Mouse (Mus musculus): ENCODE measurements at regions not wholly inside any gene's neighbourhood (a gene's known extent, or its start where the extent isn't known, plus 50 kb on each side); places are given as distances from the start of the nearest gene placed in this dataset.
"Not testable (repeated sequence)": the region's sequence is repeated elsewhere in the genome, so short reads cannot be mapped to it uniquely, and the experiment has no call there.

DNA sequence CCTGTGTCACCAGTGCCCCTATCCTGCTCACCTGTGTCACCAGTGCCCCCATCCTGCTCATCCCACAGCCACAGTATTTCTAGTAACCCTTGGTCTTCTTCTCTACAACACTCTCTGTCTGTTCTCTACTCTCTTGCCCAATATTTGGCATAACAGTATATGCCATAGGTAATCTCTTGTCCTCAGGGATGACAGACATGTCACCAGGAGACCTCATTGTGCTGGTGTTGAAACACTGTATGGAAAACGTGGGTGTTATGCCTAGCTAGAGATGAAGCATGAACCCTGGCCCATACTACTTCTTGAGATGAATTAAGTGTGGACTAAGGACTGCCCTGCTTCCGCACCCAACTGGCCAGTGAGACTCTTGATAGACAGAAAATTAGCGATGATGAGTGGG is 241.4 kb downstream of the Bcl11a start:
- no peaks in the 10 kb centered on the region for H3K27me3 ChIP-seq
- ATAC-seq (ENCODE audit: low read depth) (no peak), DNase-seq (no peak)
- H3K4me2 ChIP-seq: no peak overlapping the region
- no peak overlapping the region for H3K27ac ChIP-seq
- H3K9ac ChIP-seq: no peak overlapping the region
- no peaks in the 10 kb centered on the region for H3K9me3 ChIP-seq (replicated peaks)
- 73% methylated on average over 3 of the region's 3 CpGs for WGBS (ENCODE audit: insufficient replicate concordance)
- H3K36me3 ChIP-seq: no peaks in the 10 kb centered on the region
- no peaks in the 10 kb centered on the region for H3K4me1 ChIP-seq (replicated peaks)
- no peak overlapping the region for H3K4me3 ChIP-seq (replicated peaks)

DNA sequence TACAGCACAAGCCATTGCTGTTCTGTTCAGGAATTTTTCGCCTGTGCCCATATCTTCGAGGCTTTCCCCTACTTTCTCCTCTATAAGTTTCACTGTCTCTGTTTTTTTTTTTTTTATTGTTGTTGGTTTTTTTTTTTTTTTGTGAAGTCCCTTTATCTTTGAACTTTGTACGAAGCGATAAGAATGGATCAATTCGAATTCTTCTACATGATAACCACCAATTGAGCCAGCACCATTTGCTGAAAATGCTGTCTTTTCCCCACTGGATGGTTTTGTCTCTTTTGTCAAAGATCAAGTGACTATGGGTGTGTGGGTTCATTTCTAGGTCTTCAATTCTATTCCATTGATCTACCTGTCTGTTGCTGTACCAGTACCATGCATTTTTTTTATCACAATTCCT is 244.6 kb downstream of the Bcl11a start:
- not testable (repeated sequence) for H3K9ac ChIP-seq; H3K4me1 ChIP-seq (replicated peaks); H3K4me2 ChIP-seq; H3K4me3 ChIP-seq (replicated peaks); DNase-seq; H3K9me3 ChIP-seq (replicated peaks); H3K36me3 ChIP-seq; H3K27ac ChIP-seq; ATAC-seq (ENCODE audit: low read depth); H3K27me3 ChIP-seq
- 60% methylated on average over 5 of the region's 5 CpGs for WGBS (ENCODE audit: insufficient replicate concordance)

DNA sequence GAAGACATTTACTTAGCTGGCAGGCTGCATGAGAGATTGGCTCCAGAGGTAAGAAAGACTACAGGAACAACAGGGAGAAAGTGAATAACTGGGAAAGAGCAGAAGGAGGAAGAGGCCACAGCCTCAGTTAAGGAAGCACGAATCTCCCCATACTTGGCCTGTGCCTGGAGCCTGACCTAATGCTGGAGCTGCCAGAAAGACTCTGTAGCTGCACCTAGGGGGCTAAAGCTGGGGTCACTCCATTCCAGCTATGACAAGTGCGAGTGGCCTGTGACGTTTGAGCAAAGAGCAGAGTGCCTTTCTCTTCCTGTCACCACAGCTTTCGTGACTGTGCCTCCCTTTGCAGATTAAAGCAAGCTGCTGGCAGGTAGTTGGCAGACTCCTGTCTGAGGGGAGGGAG is 250.6 kb downstream of the Bcl11a start:
- Histone ChIP-seq H3K27me3 (no peaks in the 10 kb centered on the region), H3K36me3 (no peaks in the 10 kb centered on the region), H3K27ac (no peak overlapping the region), H3K4me3 (replicated peaks) (no peak overlapping the region), H3K9me3 (replicated peaks) (no peaks in the 10 kb centered on the region), H3K4me1 (replicated peaks) (no peaks in the 10 kb centered on the region), H3K4me2 (no peak overlapping the region), H3K9ac (no peak overlapping the region)
- no peak for DNase-seq
- ATAC-seq (ENCODE audit: low read depth): no peak
- 35% methylated on average over 4 of the region's 4 CpGs for WGBS (ENCODE audit: insufficient replicate concordance)

DNA sequence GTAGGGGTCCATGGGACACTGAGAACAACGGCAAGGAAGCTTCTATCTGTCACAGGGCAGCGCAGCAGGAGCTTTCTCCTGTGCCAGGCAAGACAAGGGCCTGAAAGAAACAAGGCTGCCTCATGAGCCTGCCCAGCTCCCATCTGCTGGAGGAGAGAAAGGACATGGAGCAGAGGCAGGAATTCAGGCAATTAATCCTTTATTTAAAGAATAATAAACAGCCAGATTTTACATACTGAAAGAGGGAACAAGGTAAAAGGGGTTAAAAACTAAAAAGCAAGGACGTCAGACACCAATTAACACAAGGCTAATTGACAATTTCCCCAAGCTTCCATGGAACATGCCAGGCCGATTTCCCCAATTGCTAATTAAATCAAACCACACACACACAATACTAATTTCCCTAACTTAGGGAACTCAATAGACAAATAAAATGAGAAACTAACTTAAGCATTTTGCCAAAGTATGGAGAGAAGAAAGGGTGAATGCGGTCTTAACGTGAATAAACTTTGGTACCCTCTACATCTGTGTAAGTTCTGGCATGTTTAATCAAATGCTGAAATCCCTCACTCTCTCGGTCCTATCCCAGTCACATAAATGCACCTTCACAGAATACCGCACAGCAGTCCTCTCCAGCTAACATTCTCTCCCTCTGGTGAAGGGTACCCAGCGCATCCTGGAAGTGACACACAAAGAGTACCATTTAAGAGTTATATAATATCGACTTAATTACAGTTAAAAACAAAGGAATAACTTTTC is 252.7 kb downstream of the Bcl11a start:
- ATAC-seq (ENCODE audit: low read depth) (no peak), DNase-seq (no peak)
- no peak overlapping the region for H3K9ac ChIP-seq
- H3K4me2 ChIP-seq: no peak overlapping the region
- H3K9me3 ChIP-seq (replicated peaks): no peaks in the 10 kb centered on the region
- WGBS (ENCODE audit: insufficient replicate concordance): 73% methylated on average over 10 of the region's 10 CpGs
- no peak overlapping the region for H3K27ac ChIP-seq
- H3K4me3 ChIP-seq (replicated peaks): no peak overlapping the region
- no peaks in the 10 kb centered on the region for H3K36me3 ChIP-seq
- H3K27me3 ChIP-seq: no peaks in the 10 kb centered on the region
- H3K4me1 ChIP-seq (replicated peaks): no peaks in the 10 kb centered on the region

DNA sequence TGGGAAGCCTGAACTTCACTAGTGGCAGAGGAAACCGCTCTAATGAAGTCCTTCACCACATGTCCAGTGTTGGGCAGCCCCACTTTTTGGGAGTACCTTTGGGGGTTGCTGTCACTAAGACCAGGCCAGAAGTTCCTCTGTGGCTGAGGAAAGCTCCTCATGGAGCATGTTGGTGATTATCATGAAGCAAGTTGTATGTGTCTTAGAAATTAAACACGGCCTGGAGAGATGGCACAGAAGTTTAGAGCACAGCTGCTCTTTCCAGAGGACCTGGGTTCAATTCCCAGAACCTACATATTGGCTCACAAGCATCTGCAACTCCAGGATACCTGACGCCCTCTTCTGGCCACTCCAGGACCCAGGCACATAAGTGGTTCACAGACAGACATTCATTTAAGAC is 254.4 kb downstream of the Bcl11a start:
- Histone ChIP-seq H3K4me2 (no peak overlapping the region), H3K9ac (no peak overlapping the region), H3K9me3 (replicated peaks) (no peaks in the 10 kb centered on the region), H3K4me3 (replicated peaks) (no peak overlapping the region), H3K4me1 (replicated peaks) (no peaks in the 10 kb centered on the region), H3K27me3 (no peaks in the 10 kb centered on the region), H3K27ac (no peak overlapping the region), H3K36me3 (no peaks in the 10 kb centered on the region)
- DNase-seq: no peak
- ATAC-seq (ENCODE audit: low read depth): no peak
- 63% methylated on average over 3 of the region's 3 CpGs for WGBS (ENCODE audit: insufficient replicate concordance)

DNA sequence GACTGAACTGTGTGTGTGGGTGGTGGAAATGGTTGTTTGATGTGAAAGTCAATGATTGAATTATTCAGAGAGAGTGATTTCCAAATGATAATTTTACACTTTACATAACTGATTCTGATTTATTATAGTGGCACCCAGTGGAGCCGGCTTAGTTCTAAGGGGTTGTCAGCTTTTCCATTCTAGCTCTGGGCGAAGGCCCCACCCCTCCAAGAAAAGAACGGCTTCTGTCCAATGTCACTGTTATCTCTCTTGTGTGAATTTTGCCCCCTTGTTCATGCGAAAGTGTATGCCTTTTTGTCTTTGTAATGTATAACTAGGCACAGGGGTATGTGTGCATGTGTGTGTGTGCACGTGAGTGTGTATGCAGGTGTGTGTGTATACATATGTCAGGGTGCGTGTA is 255.3 kb downstream of the Bcl11a start:
- Histone ChIP-seq H3K36me3 (no peaks in the 10 kb centered on the region), H3K4me1 (replicated peaks) (no peaks in the 10 kb centered on the region), H3K27ac (no peak overlapping the region), H3K9ac (no peak overlapping the region), H3K4me2 (no peak overlapping the region), H3K27me3 (no peaks in the 10 kb centered on the region), H3K9me3 (replicated peaks) (no peaks in the 10 kb centered on the region), H3K4me3 (replicated peaks) (no peak overlapping the region)
- WGBS (ENCODE audit: insufficient replicate concordance): 71% methylated on average over 6 of the region's 6 CpGs
- ATAC-seq (ENCODE audit: low read depth) (no peak), DNase-seq (no peak)

DNA sequence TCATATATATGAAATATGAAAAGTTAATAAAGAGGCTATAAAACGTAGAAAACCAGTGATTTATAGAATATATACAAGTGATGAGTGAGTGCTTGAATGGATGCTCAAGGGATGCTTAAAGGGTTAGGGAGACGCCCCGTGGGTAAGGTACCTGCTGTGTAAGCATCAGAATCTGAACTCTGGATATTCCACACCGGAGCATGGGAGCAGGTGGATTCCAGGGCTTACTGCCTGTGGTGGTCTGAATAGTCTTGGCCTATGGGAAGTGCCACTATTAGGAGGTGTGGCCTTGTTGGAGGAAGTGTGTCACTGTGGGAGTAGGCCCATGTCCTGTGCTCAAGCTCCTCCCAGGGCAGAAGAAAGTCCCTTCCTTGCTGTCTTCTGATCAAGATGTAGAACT is 257.4 kb downstream of the Bcl11a start:
- ATAC-seq (ENCODE audit: low read depth): no peak
- Histone ChIP-seq H3K9ac (no peak overlapping the region), H3K4me2 (no peak overlapping the region), H3K27me3 (no peaks in the 10 kb centered on the region), H3K9me3 (replicated peaks) (no peaks in the 10 kb centered on the region), H3K4me3 (replicated peaks) (no peak overlapping the region), H3K4me1 (replicated peaks) (no peaks in the 10 kb centered on the region), H3K36me3 (no peaks in the 10 kb centered on the region), H3K27ac (no peak overlapping the region)
- WGBS (ENCODE audit: insufficient replicate concordance): 62% methylated on average over 4 of the region's 4 CpGs
- no peak for DNase-seq

DNA sequence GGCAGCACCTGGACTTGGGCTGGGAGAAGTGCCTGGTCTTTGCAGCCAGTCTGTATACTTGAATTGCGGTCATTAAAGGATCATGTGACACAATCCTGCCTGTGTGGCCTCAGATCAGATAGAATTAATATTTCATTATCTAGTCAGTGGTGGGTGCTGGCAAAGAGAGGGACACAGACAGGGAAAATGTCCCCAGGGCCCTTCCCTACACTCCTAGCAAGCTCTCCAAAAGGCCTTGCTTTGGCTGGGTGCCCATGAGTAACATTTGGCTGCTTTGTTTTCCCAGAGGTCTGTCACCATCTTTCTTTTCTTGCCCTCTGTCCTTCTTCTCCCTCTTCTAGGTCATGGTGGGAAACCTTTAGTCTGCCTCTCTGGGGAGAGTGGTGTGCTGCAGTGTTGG is 260.3 kb downstream of the Bcl11a start:
- Histone ChIP-seq H3K27ac (no peak overlapping the region), H3K27me3 (no peaks in the 10 kb centered on the region), H3K4me2 (no peak overlapping the region), H3K4me1 (replicated peaks) (no peaks in the 10 kb centered on the region), H3K4me3 (replicated peaks) (no peak overlapping the region), H3K9me3 (replicated peaks) (no peaks in the 10 kb centered on the region), H3K9ac (no peak overlapping the region), H3K36me3 (no peaks in the 10 kb centered on the region)
- ATAC-seq (ENCODE audit: low read depth) (no peak), DNase-seq (no peak)
- 72% methylated on average over 1 of the region's 1 CpGs for WGBS (ENCODE audit: insufficient replicate concordance)

DNA sequence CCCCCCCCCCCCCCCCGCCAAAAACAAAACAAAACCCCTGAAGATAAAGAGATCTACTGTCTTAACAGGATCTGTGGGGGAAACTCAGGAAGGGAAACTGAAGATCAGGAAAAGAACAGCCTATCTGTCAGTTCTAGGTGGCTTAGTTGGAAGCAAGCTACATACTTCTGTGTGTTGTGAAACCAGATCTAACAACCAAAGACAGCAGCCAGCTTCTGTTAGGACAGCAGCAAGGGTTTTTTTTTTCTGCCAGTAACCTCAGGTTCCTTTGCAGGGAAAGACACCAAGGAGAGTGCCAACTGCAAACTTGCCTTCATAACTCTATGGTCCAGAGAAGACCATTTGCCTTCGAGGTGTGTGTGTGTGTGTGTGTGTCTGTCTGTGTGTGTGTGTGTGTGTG is 261.2 kb downstream of the Bcl11a start:
- WGBS (ENCODE audit: insufficient replicate concordance): 32% methylated on average over 2 of the region's 2 CpGs
- no peak overlapping the region for H3K27ac ChIP-seq
- H3K4me2 ChIP-seq: no peak overlapping the region
- no peak overlapping the region for H3K9ac ChIP-seq
- no peak overlapping the region for H3K4me3 ChIP-seq (replicated peaks)
- H3K27me3 ChIP-seq: no peaks in the 10 kb centered on the region
- no peaks in the 10 kb centered on the region for H3K9me3 ChIP-seq (replicated peaks)
- no peak for DNase-seq
- H3K36me3 ChIP-seq: no peaks in the 10 kb centered on the region
- no peaks in the 10 kb centered on the region for H3K4me1 ChIP-seq (replicated peaks)
- ATAC-seq (ENCODE audit: low read depth): no peak

DNA sequence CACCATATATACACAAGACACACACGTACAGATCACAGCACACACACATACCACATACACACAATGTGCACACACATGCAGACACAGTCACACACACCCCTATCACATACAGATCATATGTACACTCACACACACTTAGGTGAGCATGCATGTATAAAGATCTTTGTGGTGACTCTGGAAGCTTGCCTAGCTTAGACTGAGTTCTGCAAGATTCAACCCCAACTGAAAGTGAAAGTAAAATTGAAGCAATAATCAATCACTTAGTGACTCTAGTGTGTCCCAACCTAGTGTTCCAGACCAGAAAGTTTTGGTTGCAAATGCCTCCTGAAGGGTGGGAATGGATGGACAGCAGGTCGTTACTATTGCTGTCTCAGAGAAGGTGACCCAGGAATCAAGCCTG is 262.8 kb downstream of the Bcl11a start:
- H3K4me1 ChIP-seq (replicated peaks): no peaks in the 10 kb centered on the region
- H3K9ac ChIP-seq: no peak overlapping the region
- no peaks in the 10 kb centered on the region for H3K9me3 ChIP-seq (replicated peaks)
- DNase-seq: no peak
- no peaks in the 10 kb centered on the region for H3K36me3 ChIP-seq
- 55% methylated on average over 2 of the region's 2 CpGs for WGBS (ENCODE audit: insufficient replicate concordance)
- no peak overlapping the region for H3K4me3 ChIP-seq (replicated peaks)
- no peak overlapping the region for H3K4me2 ChIP-seq
- no peak overlapping the region for H3K27ac ChIP-seq
- H3K27me3 ChIP-seq: no peaks in the 10 kb centered on the region
- no peak for ATAC-seq (ENCODE audit: low read depth)

DNA sequence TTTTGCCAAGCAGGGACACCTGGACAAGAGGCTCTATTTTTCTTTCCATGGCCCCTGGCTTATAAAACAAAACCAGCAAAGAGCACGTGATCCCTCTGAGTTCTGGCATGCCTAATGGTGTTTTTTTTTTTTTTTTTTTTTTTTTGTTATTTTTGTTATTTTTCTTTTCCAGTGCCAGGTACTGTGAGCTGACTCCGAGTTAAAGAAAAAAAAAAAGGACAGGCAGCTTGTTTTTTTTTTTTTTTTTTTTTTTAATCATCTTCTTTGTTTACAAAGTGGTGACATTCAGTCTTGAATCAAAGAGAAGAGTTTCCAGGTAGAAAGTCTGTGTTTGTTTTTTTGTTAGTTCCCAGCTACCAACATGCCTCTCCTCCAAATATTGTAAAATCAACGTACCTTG is 263.8 kb downstream of the Bcl11a start:
- WGBS (ENCODE audit: insufficient replicate concordance): 53% methylated on average over 3 of the region's 3 CpGs
- no peak overlapping the region for H3K9ac ChIP-seq
- ATAC-seq (ENCODE audit: low read depth): no peak
- no peaks in the 10 kb centered on the region for H3K27me3 ChIP-seq
- H3K4me3 ChIP-seq (replicated peaks): no peak overlapping the region
- no peak overlapping the region for H3K4me2 ChIP-seq
- H3K36me3 ChIP-seq: no peaks in the 10 kb centered on the region
- no peak for DNase-seq
- H3K27ac ChIP-seq: no peak overlapping the region
- H3K4me1 ChIP-seq (replicated peaks): no peaks in the 10 kb centered on the region
- no peaks in the 10 kb centered on the region for H3K9me3 ChIP-seq (replicated peaks)

DNA sequence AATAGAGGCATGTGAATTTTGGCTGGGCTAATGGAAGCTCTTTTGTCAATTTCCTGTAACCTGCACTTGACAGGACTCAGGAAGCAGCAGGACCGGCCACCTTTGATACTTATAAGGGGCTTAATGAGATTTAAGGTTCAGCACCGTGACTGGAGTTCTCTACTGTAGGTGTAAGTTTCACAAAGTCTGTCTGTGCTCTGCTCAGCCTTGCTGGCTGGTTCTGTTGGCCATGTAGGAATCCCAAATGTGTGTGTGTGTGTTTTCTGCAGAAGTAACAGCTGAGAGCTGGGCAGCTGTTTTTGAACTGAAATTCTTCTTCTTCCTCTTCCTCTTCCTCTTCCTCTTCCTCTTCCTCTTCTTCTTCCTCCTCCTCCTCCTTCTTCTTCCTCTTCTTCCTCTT is 264.3 kb downstream of the Bcl11a start:
- ATAC-seq (ENCODE audit: low read depth): no peak
- no peak for DNase-seq
- H3K4me3 ChIP-seq (replicated peaks): no peak overlapping the region
- no peak overlapping the region for H3K4me2 ChIP-seq
- H3K9me3 ChIP-seq (replicated peaks): no peaks in the 10 kb centered on the region
- H3K36me3 ChIP-seq: no peaks in the 10 kb centered on the region
- no peaks in the 10 kb centered on the region for H3K27me3 ChIP-seq
- H3K4me1 ChIP-seq (replicated peaks): no peaks in the 10 kb centered on the region
- no peak overlapping the region for H3K9ac ChIP-seq
- H3K27ac ChIP-seq: no peak overlapping the region
- 41% methylated on average over 2 of the region's 2 CpGs for WGBS (ENCODE audit: insufficient replicate concordance)
